Mouse (Mus musculus) R1 (cell line): ENCODE results near the gene Eif4e3.

Experiments
- DNase-seq: peaks from one replicate; pipeline ENCODE4 v3.0.0-alpha.2; 2018; ENCODE audit warnings: low read depth, low spot score

Eif4e3 gene

GRCm38 (mm10) chr6:99625306-99625705, 41.3 kb downstream of the Eif4e3 start:
- DNase-seq: no peak

- no peak for DNase-seq
Observed at GRCm38 (mm10) chr6:99624542-99624941, 42.0 kb downstream of the Eif4e3 start.

- peak; percentile 40 for DNase-seq
Observed at GRCm38 (mm10) chr6:99623641-99624040, 42.9 kb downstream of the Eif4e3 start.

GRCm38 (mm10) chr6:99621167-99621566, 45.4 kb downstream of the Eif4e3 start:
- no peak for DNase-seq

- no peak for DNase-seq
Observed at GRCm38 (mm10) chr6:99620471-99620870, 46.1 kb downstream of the Eif4e3 start.

- no peak for DNase-seq
Observed at GRCm38 (mm10) chr6:99619964-99620363, 46.6 kb downstream of the Eif4e3 start.

GRCm38 (mm10) chr6:99619466-99619865, 47.1 kb downstream of the Eif4e3 start:
- no peak for DNase-seq

- peak; percentile 9 for DNase-seq
Observed at GRCm38 (mm10) chr6:99617867-99618266, 48.7 kb downstream of the Eif4e3 start.

- DNase-seq: peak; percentile 8
Observed at GRCm38 (mm10) chr6:99617415-99617814, 49.2 kb downstream of the Eif4e3 start.

- DNase-seq: peak; percentile 78
Observed at GRCm38 (mm10) chr6:99615272-99615751, 51.3 kb downstream of the Eif4e3 start.

- no peak for DNase-seq
Observed at GRCm38 (mm10) chr6:99614566-99615271, 51.9 kb downstream of the Eif4e3 start.

GRCm38 (mm10) chr6:99611866-99612265, 54.7 kb downstream of the Eif4e3 start:
- DNase-seq: peak; percentile 36

GRCm38 (mm10) chr6:99610454-99611427, 55.8 kb downstream of the Eif4e3 start:
- DNase-seq: no peak

GRCm38 (mm10) chr6:99606079-99606478, 60.5 kb downstream of the Eif4e3 start:
- no peak for DNase-seq

GRCm38 (mm10) chr6:99604758-99605157, 61.8 kb downstream of the Eif4e3 start:
- DNase-seq: no peak

- no peak for DNase-seq
Observed at GRCm38 (mm10) chr6:99602434-99602833, 64.1 kb downstream of the Eif4e3 start.

- no peak for DNase-seq
Observed at GRCm38 (mm10) chr6:99600886-99601285, 65.7 kb downstream of the Eif4e3 start.

GRCm38 (mm10) chr6:99600168-99600793, 66.3 kb downstream of the Eif4e3 start:
- DNase-seq: peak; percentile 32

- no peak for DNase-seq
Observed at GRCm38 (mm10) chr6:99599651-99600050, 66.9 kb downstream of the Eif4e3 start.

- no peak for DNase-seq
Observed at GRCm38 (mm10) chr6:99599229-99599628, 67.3 kb downstream of the Eif4e3 start.

GRCm38 (mm10) chr6:99577040-99577439, 89.5 kb downstream of the Eif4e3 start:
- DNase-seq: no peak

GRCm38 (mm10) chr6:99575633-99576032, 90.9 kb downstream of the Eif4e3 start:
- no peak for DNase-seq
